Comparison of ENCODE assay signal across 9 mouse cellular contexts in genomic region chr12:17778320-17778719, GRCm38 (mm10).
DNase-seq lines count a peak whose midpoint lies in the region; ATAC-seq and TF ChIP-seq lines count a peak whose summit lies in the region.
"Had no signal": no experiment of that assay in that cellular context is flagged by ENCODE, and none has a peak within 500 bp of the region (broad histone marks: within the 10 kb centered on the region; RNA-seq: fewer than 3 reads in every experiment).

No protein-coding gene starts in this region.

- no peaks in the 10 kb centered on the region for H3K9me3 ChIP-seq in liver, embryonic 12.5 days (replicated peaks)
- no peaks in the 10 kb centered on the region for H3K9me3 ChIP-seq in intestine, embryonic 16.5 days (ENCODE audit: control insufficient read depth, low read length)
- no peaks in the 10 kb centered on the region for H3K9me3 ChIP-seq in stomach, postnatal 0 days (ENCODE audit: control insufficient read depth, low read length)
- H3K9me3 ChIP-seq: lung, embryonic 15.5 days had no signal

- no peaks in the 10 kb centered on the region for H3K4me1 ChIP-seq in liver, embryonic 12.5 days
- peaks cover 4% of the 10 kb centered on the region for H3K4me1 ChIP-seq in intestine, embryonic 16.5 days (ENCODE audit: control insufficient read depth, insufficient read depth, low read length)
- H3K4me1 ChIP-seq in stomach, postnatal 0 days (replicated peaks; ENCODE audit: control insufficient read depth, insufficient read depth): no peaks in the 10 kb centered on the region
- H3K4me1 ChIP-seq: lung, embryonic 15.5 days had no signal

- no peaks in the 10 kb centered on the region for H3K36me3 ChIP-seq in liver, embryonic 12.5 days
- H3K36me3 ChIP-seq in intestine, embryonic 16.5 days (ENCODE audit: control insufficient read depth, insufficient read depth, low read length): no peaks in the 10 kb centered on the region
- H3K36me3 ChIP-seq in stomach, postnatal 0 days (ENCODE audit: control insufficient read depth, insufficient read depth, low read length): no peaks in the 10 kb centered on the region
- H3K36me3 ChIP-seq: lung, embryonic 15.5 days had no signal

- TF ChIP-seq CTCF in stomach, postnatal 0 days (IDR thresholded peaks at IDR 0.05; ENCODE audit: low read depth): peak; percentile 78

- no peak for TF ChIP-seq EP300 in stomach, postnatal 0 days (optimal IDR thresholded peaks at IDR 0.05)

- WGBS in liver, embryonic 12.5 days (ENCODE audit: insufficient replicate concordance): 8% methylated on average over 3 of the region's 3 CpGs
- WGBS in intestine, embryonic 16.5 days: 11% methylated on average over 2 of the region's 3 CpGs
- WGBS in stomach, postnatal 0 days: 11% methylated on average over 3 of the region's 3 CpGs

- H3K27ac ChIP-seq in liver, embryonic 12.5 days: no peak overlapping the region
- no peak overlapping the region for H3K27ac ChIP-seq in intestine, embryonic 16.5 days (ENCODE audit: low read length)
- H3K27ac ChIP-seq in stomach, postnatal 0 days (replicated peaks): no peak overlapping the region
- H3K27ac ChIP-seq: lung, embryonic 15.5 days had no signal

- H3K4me3 ChIP-seq in liver, embryonic 12.5 days: no peak overlapping the region
- no peak overlapping the region for H3K4me3 ChIP-seq in intestine, embryonic 16.5 days (ENCODE audit: low read length)
- no peak overlapping the region for H3K4me3 ChIP-seq in stomach, postnatal 0 days (ENCODE audit: low read depth, low read length)
- H3K4me3 ChIP-seq: lung, embryonic 15.5 days had no signal

- no peaks in the 10 kb centered on the region for H3K27me3 ChIP-seq in liver, embryonic 12.5 days (replicated peaks)
- no peaks in the 10 kb centered on the region for H3K27me3 ChIP-seq in intestine, embryonic 16.5 days (replicated peaks; ENCODE audit: control insufficient read depth, insufficient read depth, low read length)
- no peaks in the 10 kb centered on the region for H3K27me3 ChIP-seq in stomach, postnatal 0 days (ENCODE audit: control insufficient read depth, insufficient read depth, low read length)
- H3K27me3 ChIP-seq: lung, embryonic 15.5 days had no signal

- no peak overlapping the region for H3K9ac ChIP-seq in liver, embryonic 12.5 days
- H3K9ac ChIP-seq in intestine, embryonic 16.5 days (ENCODE audit: low read depth, low read length): no peak overlapping the region
- no peak overlapping the region for H3K9ac ChIP-seq in stomach, postnatal 0 days (ENCODE audit: low read length)
- H3K9ac ChIP-seq: lung, embryonic 15.5 days had no signal

- DNase-seq in liver: peak; percentile 48
- peak; percentile 61 for DNase-seq in R1 (ENCODE audit: low read depth, low spot score)
- peak; percentile 64 to 77 for DNase-seq in cerebellum, postnatal 25 days
- peak; percentile 66 for DNase-seq in lung, postnatal 36 days
- DNase-seq in stomach, postnatal 0 days (ENCODE audit: low spot score): peak; percentile 63
- DNase-seq in Muller cell, postnatal 12 days (ENCODE audit: inconsistent ontology term): no peak

- H3K4me2 ChIP-seq in liver, embryonic 12.5 days: no peak overlapping the region
- H3K4me2 ChIP-seq in intestine, embryonic 16.5 days (ENCODE audit: low read depth, low read length): no peak overlapping the region
- no peak overlapping the region for H3K4me2 ChIP-seq in stomach, postnatal 0 days (replicated peaks; ENCODE audit: low read depth)
- H3K4me2 ChIP-seq: lung, embryonic 15.5 days had no signal

- ATAC-seq in liver, embryonic 12.5 days: no peak
- ATAC-seq in intestine, embryonic 16.5 days: 0 out of 2 replicates have a peak, but pooled peaks have one; percentile 31
- peak; percentile 40; the same call in 1 of the 2 replicates for ATAC-seq in stomach, postnatal 0 days (ENCODE audit: low FRiP score, low TSS enrichment)
